Mouse (Mus musculus): Measurements from ENCODE around the gene Robo2.

DNA sequence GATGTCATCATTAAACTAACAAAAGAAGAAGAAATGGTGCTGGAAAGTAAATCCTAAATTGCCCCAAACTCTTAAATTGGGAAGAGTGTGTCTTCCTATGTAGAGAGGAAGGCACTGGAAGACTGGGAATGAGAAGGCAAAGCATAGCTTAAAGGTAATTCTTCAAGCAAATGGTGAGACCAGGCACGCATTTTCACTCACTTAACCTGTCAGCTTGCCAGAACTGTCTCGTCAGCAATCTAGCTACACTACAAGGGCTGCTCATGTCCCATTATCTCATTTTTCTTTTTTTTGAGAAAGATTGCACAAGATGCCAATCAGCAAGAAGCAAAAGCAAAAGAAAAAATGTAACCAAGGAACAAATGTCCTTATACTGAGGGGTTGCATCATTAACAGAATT lies 410.3 kb downstream of the Robo2 start:
- no peak for TF ChIP-seq CTCF (conservative IDR thresholded peaks at IDR 0.05; ENCODE audit: low read length)
- TF ChIP-seq NANOG (IDR thresholded peaks at IDR 0.05; ENCODE audit: borderline replicate concordance, low read length): no peak
- TF ChIP-seq POU5F1 (IDR thresholded peaks at IDR 0.05; ENCODE audit: borderline replicate concordance, low read length): no peak

Data from E14TG2a.4 (cell line).